Mouse (Mus musculus): Measurements from ENCODE around the gene Khk. TPM values are rescaled to one million over a fixed set of nuclear protein-coding genes. Genes with fewer than 3 reads are reported as not detected.
A peak's percentile ranks its signal among the peaks of the same experiment; 100 is the strongest.

Khk gene
- total RNA-seq, 2 experiments from 2014 or later: 25.2 to 34.5 TPM

DNA sequence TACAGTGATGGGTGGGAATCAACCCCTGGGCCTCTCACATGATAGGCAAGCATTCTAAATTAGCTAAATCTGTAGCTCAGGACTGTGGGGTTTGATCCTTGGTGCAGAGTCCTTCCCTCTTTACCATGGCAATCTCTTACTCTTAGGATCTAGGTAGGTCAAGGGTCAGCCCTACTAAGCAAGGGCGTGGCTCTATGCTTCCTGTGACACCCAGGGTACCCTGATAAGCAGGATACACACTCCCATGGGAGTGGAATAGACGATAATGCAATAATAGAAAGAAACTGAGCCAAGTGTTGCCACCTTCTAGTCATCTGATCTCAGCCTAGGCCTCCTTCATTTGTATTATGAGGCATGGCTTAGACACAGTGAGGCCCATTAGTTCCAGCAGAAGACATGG, 48.2 kb downstream of the Khk start:
- DNase-seq: no peak

DNA sequence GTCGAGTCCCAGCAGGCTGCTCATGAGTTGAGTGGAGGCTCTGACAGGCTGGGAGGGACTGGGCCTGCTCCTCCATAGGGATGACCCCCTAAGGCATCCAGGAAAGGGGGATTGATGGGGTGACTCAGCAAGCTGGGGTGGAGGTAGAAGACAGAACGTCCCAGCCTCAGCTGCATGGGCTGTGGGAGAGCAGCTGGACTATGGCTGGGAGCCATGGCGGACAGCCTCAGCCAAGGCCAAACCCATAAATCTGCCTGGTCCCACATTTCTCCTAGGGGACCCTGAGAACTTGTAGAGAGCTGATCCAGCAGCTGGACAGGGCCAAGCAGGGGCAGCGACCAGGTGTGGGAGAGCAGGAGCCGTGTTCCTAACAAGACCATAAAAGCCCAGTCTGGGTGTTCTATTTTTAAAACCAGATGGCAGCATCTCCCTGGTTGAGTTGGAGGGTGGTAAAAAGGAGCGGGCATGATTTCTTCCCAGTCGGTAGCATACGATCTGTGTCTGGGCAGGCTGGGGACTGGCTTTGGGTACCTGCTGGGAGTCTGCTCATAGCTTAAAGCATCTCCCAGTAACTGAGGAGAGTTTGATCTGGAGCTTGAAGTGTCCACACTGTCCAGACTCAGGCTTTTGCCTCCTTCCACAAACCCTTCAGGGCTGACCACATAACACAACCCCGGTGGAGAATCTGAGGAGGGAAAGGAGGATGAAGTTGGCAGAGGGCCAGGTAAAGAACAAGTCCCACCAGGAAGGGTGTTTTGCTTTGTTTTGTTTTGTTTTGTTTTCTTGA, 53.8 kb downstream of the Khk start:
- DNase-seq: peak; percentile 90

Other genes with a start within 250 kb of the Khk start
- 1 to 10 TPM; 1.0 to 2.0 TPM for gene Dpysl5, start 209.9 kb upstream of the Khk start, total RNA-seq (2021)
- gene Mapre3, start 106.8 kb upstream of the Khk start, total RNA-seq (2021): 10 to 100 TPM; 50.6 to 57.5 TPM
- gene Tmem214, start 53.4 kb upstream of the Khk start, total RNA-seq (2021): 10 to 100 TPM; 25.2 to 35.0 TPM
- gene Agbl5, start 32.7 kb upstream of the Khk start, total RNA-seq (2021): 1 to 10 TPM; 2.0 to 2.5 TPM
- 100 to 1,000 TPM; 103 to 117 TPM for gene Ost4, start 13.6 kb upstream of the Khk start, total RNA-seq (2021)
- gene Emilin1, start 8.0 kb upstream of the Khk start, total RNA-seq (2021): 10 to 100 TPM in 1 of 2 experiments, 1 to 10 TPM in 1; 9.3 to 10.9 TPM
- gene Cgref1, start 24.2 kb downstream of the Khk start, total RNA-seq (2021): 1 to 10 TPM; 3.4 to 4.3 TPM
- gene Preb, start 38.9 kb downstream of the Khk start, total RNA-seq (2021): 10 to 100 TPM; 69.8 to 81.6 TPM
- gene Tcf23, start 47.2 kb downstream of the Khk start, total RNA-seq (2021): under 1 TPM; 0.18 to 0.21 TPM
- 10 to 100 TPM; 41.8 to 44.4 TPM for gene Atraid, start 126.9 kb downstream of the Khk start, total RNA-seq (2021)
- gene Slc5a6, start 127.5 kb downstream of the Khk start, total RNA-seq (2021): 1 to 10 TPM; 2.5 to 3.5 TPM
- 10 to 100 TPM; 19.3 to 25.1 TPM for gene Cad, start 133.3 kb downstream of the Khk start, total RNA-seq (2021)
- gene Dnajc5g, start 184.9 kb downstream of the Khk start, total RNA-seq (2021): not detected
- gene Slc30a3, start 186.8 kb downstream of the Khk start, total RNA-seq (2021): under 1 TPM in 1 of 2 experiments, not detected in 1; 0.13 TPM
- 100 to 1,000 TPM; 303 to 342 TPM for gene Trim54, start 195.3 kb downstream of the Khk start, total RNA-seq (2021)
- not detected for gene Ucn, start 217.4 kb downstream of the Khk start, total RNA-seq (2021)
- gene Mpv17, start 232.8 kb downstream of the Khk start, total RNA-seq (2021): 10 to 100 TPM; 22.9 to 25.6 TPM